Mouse (Mus musculus) midbrain, embryonic 15.5 days (tissue): ENCODE results near the gene Oas1e. TPM values are rescaled to one million over a fixed set of nuclear protein-coding genes. Genes with fewer than 3 reads are reported as not detected.
"Not testable (repeated sequence)": the region's sequence is repeated elsewhere in the genome, so short reads cannot be mapped to it uniquely, and the experiment has no call there.

Experiments used
- ATAC-seq: fragments of 200-750 bp; cut with Nextera tagmentation; replicated peaks from 2 replicates; pipeline ENCODE4 v1.8.0; 2017; ENCODE audit warnings: moderate TSS enrichment
- H3K27ac ChIP-seq: fragments of 300-500 bp; sonication (generic); 2 replicates; pipeline ENCODE4 v1.5.1; 2015; ENCODE audit warnings: mild to moderate bottlenecking, inconsistent platforms
- H3K27me3 ChIP-seq: fragments of 300-500 bp; sonication (generic); replicated peaks from 2 replicates; pipeline ENCODE4 v1.6.1; 2015; ENCODE audit warnings: inconsistent platforms
- H3K36me3 ChIP-seq: fragments of 300-500 bp; sonication (generic); replicated peaks from 2 replicates; pipeline ENCODE4 v1.6.1; 2015; ENCODE audit warnings: inconsistent platforms
- H3K4me1 ChIP-seq: fragments of 300-500 bp; sonication (generic); 2 replicates; pipeline ENCODE4 v1.6.1; 2015; ENCODE audit warnings: inconsistent platforms
- H3K4me2 ChIP-seq: fragments of 300-500 bp; sonication (generic); 2 replicates; pipeline ENCODE4 v1.6.1; 2015; ENCODE audit warnings: inconsistent platforms, mild to moderate bottlenecking, moderate library complexity
- H3K4me3 ChIP-seq: fragments of 300-500 bp; sonication (generic); 2 replicates; pipeline ENCODE4 v1.5.1; 2015; ENCODE audit warnings: mild to moderate bottlenecking, inconsistent platforms
- H3K9ac ChIP-seq: fragments of 300-500 bp; sonication (generic); 2 replicates; pipeline ENCODE4 v1.6.1; 2015; ENCODE audit warnings: mild to moderate bottlenecking, inconsistent platforms
- H3K9me3 ChIP-seq: fragments of 300-500 bp; sonication (generic); 2 replicates; pipeline ENCODE4 v1.6.1; 2016; ENCODE audit warnings: inconsistent platforms
- WGBS: fragments of 180-500 bp; shearing (Covaris S2); methylation state at CpG from one replicate; pipeline ENCODE4 v1.1.7; 2015; ENCODE audit warnings: mixed read lengths; 5-methylcytosine and 5-hydroxymethylcytosine counted together
- polyA plus RNA-seq: library from polyadenylated mRNA; unstranded; fragments of >200 nt; fragmentation: Nextera tagmentation; extraction: Ambion mirVana; gene quantifications from 2 replicates; pipeline ENCODE4 v1.2.1, GENCODE M21; 2015

Oas1e gene
- polyA plus RNA-seq, 1 experiment from 2014 or later = 0.28 TPM

DNA sequence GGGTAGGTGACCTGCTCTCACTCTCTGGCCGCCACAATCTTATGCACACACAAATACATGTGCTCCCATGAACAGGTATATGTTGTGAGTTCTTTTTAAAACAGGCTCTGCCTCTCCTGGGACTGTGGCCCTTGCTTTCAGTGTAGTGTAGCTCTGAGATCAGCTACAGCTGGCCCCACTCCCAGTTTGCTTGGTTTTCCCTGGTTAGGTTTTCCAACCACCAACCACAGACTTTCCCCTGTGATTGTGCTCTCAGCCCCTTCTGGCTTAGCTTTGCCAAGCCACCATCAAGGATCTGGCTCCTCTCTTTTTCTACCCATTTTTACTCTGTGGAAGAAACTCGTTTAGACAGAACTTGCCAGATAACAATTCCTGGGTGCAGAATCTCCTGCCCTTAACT, 8.3 kb upstream of the Oas1e start:
- Histone ChIP-seq H3K4me1 (no peaks in the 10 kb centered on the region), H3K4me3 (no peak overlapping the region), H3K4me2 (no peak overlapping the region), H3K27ac (no peak overlapping the region), H3K9me3 (no peaks in the 10 kb centered on the region), H3K27me3 (no peaks in the 10 kb centered on the region), H3K36me3 (no peaks in the 10 kb centered on the region), H3K9ac (no peak overlapping the region)
- 82% methylated on average over 2 of the region's 2 CpGs for WGBS
- no peak for ATAC-seq

DNA sequence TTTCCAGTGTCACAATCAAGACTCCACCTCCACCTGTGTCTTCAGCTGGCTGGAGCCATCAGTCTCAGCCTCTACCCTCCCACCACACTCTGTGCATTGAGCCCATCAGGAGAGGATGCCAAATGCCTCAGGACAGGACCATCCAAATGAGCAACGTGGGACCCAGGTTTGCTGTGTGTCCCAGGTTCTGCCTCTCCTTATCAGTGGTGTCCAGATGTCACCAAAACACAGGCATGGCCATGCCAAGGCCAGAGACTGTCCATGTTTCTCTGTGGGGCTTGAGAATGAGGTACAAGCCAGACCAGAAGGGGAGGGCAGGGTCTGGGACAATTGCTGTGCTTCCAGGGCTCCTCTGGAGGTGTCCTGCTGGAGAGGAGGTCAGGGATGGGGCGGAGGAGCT, 3.6 kb upstream of the Oas1e start:
- not testable (repeated sequence) for H3K4me2 ChIP-seq, ATAC-seq, H3K9me3 ChIP-seq, H3K4me3 ChIP-seq, H3K9ac ChIP-seq, H3K36me3 ChIP-seq, H3K27ac ChIP-seq, H3K27me3 ChIP-seq, H3K4me1 ChIP-seq
- WGBS = 64% methylated on average over 2 of the region's 2 CpGs

DNA sequence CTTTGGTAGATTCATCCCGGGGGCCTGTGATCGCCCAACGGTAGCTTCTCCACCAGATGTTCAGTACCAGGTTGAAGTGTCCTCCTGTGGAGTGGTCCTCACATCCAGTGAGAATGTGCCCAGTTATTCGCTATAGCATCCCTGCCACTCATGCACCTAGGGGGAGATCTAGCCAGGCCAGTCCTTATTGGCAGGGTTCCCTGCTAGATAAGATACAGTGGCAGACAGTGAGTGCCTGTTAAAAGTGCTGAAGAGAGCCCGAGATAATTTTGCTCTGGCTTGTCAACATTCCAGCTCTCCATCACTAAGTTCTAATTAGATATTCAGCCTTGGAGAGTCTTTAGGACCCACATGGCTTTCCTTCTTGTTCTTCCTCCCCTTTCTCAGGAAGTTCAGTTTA, 2.8 kb upstream of the Oas1e start:
- not testable (repeated sequence) for H3K36me3 ChIP-seq, ATAC-seq, H3K27ac ChIP-seq, H3K9ac ChIP-seq, H3K4me2 ChIP-seq, H3K4me1 ChIP-seq, H3K4me3 ChIP-seq, H3K9me3 ChIP-seq, H3K27me3 ChIP-seq
- WGBS = 82% methylated on average over 5 of the region's 5 CpGs

DNA sequence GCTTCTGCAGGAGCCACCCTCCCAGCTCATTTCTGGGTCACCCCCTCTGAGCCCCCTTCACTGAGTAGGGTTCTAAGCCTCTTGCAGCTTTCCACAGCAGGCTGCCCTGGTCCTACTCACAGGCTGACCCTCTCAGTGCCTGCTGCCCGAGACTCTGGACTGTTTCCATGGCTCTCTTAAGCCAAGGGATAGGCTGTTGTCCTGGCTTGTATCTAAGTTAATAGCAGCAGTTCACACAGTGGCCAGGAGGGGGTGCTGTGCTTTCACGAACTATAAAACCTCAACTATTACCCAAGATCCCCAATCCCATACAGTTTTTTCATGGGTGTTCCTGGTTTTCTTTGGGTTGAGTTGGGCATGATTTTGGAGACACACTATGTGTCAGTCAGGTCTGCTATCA, 2.3 kb downstream of the Oas1e start:
- no peaks in the 10 kb centered on the region for H3K36me3 ChIP-seq
- H3K4me3 ChIP-seq = no peak overlapping the region
- no peak for ATAC-seq
- H3K4me2 ChIP-seq = no peak overlapping the region
- H3K9ac ChIP-seq = no peak overlapping the region
- no peaks in the 10 kb centered on the region for H3K9me3 ChIP-seq
- H3K4me1 ChIP-seq = no peaks in the 10 kb centered on the region
- no peaks in the 10 kb centered on the region for H3K27me3 ChIP-seq
- WGBS = 25% methylated on average over 2 of the region's 2 CpGs
- H3K27ac ChIP-seq = no peak overlapping the region

DNA sequence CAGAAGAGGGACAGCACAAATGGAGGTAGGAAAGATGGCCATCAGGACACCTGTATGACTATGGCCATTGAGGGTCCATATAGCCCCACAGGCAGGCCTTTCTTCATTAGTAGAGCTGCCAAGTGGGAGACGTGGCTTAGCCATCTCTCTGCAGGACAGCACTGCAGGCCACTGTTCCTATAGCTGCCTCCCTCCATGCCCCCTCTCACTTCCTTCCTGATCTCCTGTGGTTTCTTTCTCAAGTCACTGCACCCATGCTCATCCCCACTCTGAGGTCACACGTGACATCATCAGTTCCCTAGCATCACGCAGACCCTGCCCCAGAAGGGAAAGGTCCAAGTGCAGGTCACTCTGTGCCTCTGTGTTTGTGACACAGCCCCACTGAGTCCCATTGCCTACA, 8.3 kb downstream of the Oas1e start:
- WGBS = 60% methylated on average over 3 of the region's 3 CpGs
- no peak overlapping the region for H3K4me2 ChIP-seq
- no peak overlapping the region for H3K9ac ChIP-seq
- no peak overlapping the region for H3K27ac ChIP-seq
- H3K9me3 ChIP-seq = no peaks in the 10 kb centered on the region
- no peaks in the 10 kb centered on the region for H3K27me3 ChIP-seq
- H3K4me1 ChIP-seq = no peaks in the 10 kb centered on the region
- H3K4me3 ChIP-seq = no peak overlapping the region
- no peak for ATAC-seq
- H3K36me3 ChIP-seq = no peaks in the 10 kb centered on the region

DNA sequence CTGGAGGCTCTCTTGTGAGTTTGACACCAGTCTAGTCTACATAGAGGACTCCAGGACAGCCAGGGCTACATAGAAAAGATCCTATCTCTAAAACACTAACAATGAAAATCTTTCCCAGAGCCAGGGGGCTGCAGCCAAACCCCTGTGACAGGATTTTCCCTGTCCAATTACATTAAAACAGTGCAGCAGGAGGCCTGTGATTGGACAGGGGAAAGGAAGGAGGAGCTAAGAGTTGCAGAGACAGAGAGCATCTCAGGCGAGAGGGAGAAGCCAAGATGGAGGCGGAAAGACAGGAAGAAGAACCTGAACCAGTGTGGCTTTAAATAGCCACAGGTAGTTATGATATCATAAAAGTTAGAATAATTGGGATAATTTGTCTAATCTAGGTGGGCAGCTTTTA, 12.9 kb downstream of the Oas1e start:
- Histone ChIP-seq H3K27me3 (no peaks in the 10 kb centered on the region), H3K27ac (no peak overlapping the region), H3K4me1 (no peaks in the 10 kb centered on the region), H3K4me2 (no peak overlapping the region), H3K9ac (no peak overlapping the region), H3K4me3 (no peak overlapping the region), H3K36me3 (no peaks in the 10 kb centered on the region), H3K9me3 (no peaks in the 10 kb centered on the region)
- no peak for ATAC-seq
- 77% methylated on average over 2 of the region's 2 CpGs for WGBS

DNA sequence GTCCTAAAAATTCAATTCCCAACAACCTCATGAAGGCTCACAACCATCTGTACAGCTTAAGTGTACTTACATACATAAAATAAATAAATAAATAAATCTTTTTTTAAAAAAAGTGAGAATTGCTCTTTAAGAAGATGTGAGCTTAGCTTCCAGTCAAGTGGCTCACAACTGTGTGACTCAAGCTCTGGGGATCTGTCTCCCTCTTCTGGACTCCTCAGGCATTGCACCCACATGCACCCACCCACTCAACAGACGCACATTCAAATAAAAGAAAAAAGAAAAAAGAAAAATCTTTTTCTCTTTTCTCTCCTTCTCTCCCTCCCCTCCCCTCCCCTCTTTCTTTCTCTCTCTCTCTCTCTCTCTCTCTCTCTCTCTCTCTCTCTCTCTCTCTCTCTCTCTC, 13.7 kb downstream of the Oas1e start:
- Histone ChIP-seq H3K9ac (no peak overlapping the region), H3K4me3 (no peak overlapping the region), H3K36me3 (no peaks in the 10 kb centered on the region), H3K27me3 (no peaks in the 10 kb centered on the region), H3K4me1 (no peaks in the 10 kb centered on the region), H3K27ac (no peak overlapping the region), H3K9me3 (no peaks in the 10 kb centered on the region), H3K4me2 (no peak overlapping the region)
- no peak for ATAC-seq
- 86% methylated on average over 1 of the region's 1 CpGs for WGBS

DNA sequence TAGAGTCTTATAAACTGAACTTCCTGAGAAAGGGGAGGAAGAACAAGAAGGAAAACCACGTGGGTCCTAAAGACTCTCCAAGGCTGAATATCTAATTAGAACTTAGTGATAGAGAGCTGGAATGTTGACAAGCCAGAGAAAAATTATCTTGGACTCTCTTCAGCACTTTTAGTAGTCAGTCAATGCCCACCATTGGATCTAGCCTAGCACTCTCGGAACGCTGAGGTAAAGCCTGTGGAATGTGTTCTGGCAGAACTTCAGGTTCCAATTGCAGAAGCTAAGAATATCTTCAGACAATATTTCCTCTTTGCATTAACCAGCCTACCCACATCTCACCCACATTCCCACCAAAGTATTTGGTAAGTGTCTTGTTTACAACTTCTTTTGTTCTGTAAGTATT, 15.4 kb downstream of the Oas1e start:
- H3K27me3 ChIP-seq = no peaks in the 10 kb centered on the region
- no peak overlapping the region for H3K4me2 ChIP-seq
- H3K4me3 ChIP-seq = no peak overlapping the region
- no peak overlapping the region for H3K9ac ChIP-seq
- ATAC-seq = no peak
- no peak overlapping the region for H3K27ac ChIP-seq
- H3K9me3 ChIP-seq = no peaks in the 10 kb centered on the region
- H3K36me3 ChIP-seq = no peaks in the 10 kb centered on the region
- no peaks in the 10 kb centered on the region for H3K4me1 ChIP-seq
- WGBS = 58% methylated on average over 3 of the region's 3 CpGs

DNA sequence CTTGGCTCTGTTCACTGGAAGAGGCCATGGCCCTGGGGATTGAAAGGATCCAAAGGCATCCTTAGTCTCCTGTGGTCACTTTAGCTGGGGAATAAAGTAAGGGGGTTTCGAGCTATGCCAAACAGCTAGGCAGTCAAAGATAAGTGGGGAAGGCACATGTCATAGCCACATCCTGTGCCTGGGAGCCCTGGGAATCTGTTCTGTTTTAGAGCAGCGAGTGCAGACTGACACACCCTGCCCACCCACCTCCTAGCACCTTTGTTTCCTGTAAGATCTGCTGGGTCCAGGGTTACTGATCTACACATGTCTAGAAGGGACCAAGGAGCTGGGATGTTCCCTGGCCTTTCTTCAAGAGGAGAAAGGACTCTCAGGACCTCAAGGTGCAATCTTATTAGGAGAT, 16.4 kb downstream of the Oas1e start:
- H3K9me3 ChIP-seq = no peaks in the 10 kb centered on the region
- H3K27ac ChIP-seq = no peak overlapping the region
- no peaks in the 10 kb centered on the region for H3K36me3 ChIP-seq
- WGBS = 77% methylated on average over 2 of the region's 2 CpGs
- no peak for ATAC-seq
- H3K9ac ChIP-seq = no peak overlapping the region
- H3K27me3 ChIP-seq = no peaks in the 10 kb centered on the region
- no peak overlapping the region for H3K4me3 ChIP-seq
- no peaks in the 10 kb centered on the region for H3K4me1 ChIP-seq
- H3K4me2 ChIP-seq = no peak overlapping the region

DNA sequence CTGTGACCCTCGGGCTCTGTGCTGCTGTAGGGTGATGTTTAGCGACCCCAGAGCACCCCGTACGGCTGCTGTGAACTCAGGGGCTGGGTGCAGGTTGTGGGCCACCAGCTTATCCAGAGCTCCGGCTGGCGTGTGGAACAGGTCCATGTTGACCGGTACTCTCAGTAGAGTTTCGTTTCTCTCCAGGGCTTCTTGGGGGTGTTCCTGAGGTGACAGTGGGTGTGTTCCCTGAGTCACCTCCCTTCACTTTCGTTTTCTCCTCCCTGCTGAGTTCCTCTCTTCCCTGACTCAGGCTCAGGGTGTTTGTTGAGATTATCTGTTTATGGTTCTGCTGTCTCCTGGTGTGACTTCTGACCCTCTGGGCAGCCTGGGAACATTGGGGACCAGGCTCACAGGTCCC, 17.9 kb downstream of the Oas1e start, which contains the start of gene Oas3:
Gene Oas3 (minus strand): TSS at position 184 of the 400 bp plus-strand sequence.
- WGBS = 82% methylated on average over 9 of the region's 9 CpGs
- Histone ChIP-seq H3K4me2 (no peak within 1 kb of the TSS), H3K27me3 (no peaks in the 10 kb centered on the region), H3K36me3 (no peaks in the 10 kb centered on the region), H3K4me1 (no peaks in the 10 kb centered on the region), H3K4me3 (no peak within 1 kb of the TSS), H3K27ac (no peak within 1 kb of the TSS), H3K9ac (no peak within 1 kb of the TSS), H3K9me3 (no peaks in the 10 kb centered on the region)
- no peak for ATAC-seq

DNA sequence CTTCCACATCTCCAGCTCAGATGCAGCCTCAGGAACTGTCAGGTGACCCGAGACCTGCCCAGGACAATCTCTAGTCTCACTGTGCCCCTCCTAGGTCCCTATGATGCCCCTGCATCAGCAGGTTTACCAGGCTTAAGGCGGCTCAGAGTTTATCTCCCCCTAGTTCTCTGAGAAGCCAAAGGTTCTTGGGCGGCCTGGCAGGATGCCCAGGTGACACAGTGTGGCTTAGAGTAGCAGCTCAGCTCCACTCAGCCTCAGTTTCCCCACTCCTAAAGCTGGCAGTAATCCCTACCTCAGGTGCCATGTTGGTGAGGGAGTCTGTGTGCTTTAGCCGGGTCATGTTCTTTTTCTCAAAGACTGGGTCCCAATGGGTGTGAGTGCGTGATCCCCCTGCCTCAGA, 18.5 kb downstream of the Oas1e start:
- H3K9me3 ChIP-seq = no peaks in the 10 kb centered on the region
- WGBS = 77% methylated on average over 5 of the region's 5 CpGs
- no peak overlapping the region for H3K4me2 ChIP-seq
- no peak overlapping the region for H3K9ac ChIP-seq
- no peaks in the 10 kb centered on the region for H3K4me1 ChIP-seq
- no peaks in the 10 kb centered on the region for H3K36me3 ChIP-seq
- H3K27ac ChIP-seq = no peak overlapping the region
- ATAC-seq = no peak
- no peak overlapping the region for H3K4me3 ChIP-seq
- H3K27me3 ChIP-seq = no peaks in the 10 kb centered on the region

DNA sequence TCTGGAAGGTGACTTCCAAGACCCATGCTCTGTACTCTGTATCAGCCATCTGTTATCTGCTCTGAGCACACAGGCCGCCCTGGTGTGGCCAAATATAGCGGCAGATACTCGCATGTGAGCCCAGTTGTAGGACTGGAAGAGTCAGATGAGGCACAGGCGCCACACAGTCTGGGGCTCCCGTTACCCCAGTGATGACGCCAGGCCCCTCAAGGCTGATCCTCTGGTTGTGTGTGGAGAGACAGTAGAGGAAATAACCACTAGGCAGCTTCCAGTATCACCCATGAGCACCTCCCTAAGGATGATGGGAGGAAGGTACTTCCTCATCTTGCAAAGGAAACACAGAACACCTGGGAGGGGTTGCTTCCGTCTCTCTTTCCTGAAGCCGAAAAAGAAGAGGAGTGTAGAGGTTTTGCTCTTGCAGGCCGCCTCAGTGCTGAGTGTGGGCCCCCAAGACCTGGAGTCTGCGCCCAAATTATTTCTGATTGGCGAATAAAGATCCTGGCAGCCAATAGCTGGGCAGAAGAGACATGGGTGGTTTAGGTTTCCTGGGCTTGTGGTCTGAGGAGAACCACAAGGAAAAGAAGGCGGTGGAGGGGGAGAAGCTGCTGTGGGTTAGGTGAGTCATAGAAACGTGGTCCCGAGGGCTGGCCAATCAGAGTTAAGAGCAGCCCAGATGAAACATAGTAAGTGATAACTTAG, 19.9 kb downstream of the Oas1e start:
- no peak overlapping the region for H3K27ac ChIP-seq
- no peaks in the 10 kb centered on the region for H3K27me3 ChIP-seq
- H3K36me3 ChIP-seq = no peaks in the 10 kb centered on the region
- no peak overlapping the region for H3K9ac ChIP-seq
- H3K4me3 ChIP-seq = no peak overlapping the region
- WGBS = 85% methylated on average over 14 of the region's 14 CpGs
- H3K4me1 ChIP-seq = no peaks in the 10 kb centered on the region
- no peak overlapping the region for H3K4me2 ChIP-seq
- H3K9me3 ChIP-seq = no peaks in the 10 kb centered on the region
- no peak for ATAC-seq

DNA sequence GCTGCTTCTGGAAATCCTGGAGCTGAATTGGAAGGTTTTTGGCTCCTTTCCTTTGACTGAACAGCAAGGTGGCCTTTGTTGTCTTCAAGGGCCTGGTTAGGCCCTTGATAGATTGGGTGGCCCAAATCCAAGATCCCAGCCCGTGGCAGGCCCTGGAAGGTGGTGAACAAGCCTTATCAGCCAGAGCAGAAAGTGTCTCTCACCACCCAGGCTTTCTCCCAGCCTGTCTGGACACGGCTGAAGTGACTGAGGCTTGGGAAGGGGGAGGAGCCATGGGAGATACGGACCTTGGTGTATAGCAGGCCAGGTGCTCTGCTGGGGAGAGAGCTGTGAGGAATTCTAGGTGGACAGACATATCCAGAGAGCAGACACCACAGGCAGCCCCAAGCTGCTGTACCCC, 25.9 kb downstream of the Oas1e start:
- no peak for ATAC-seq
- no peak overlapping the region for H3K9ac ChIP-seq
- WGBS = 70% methylated on average over 3 of the region's 3 CpGs
- H3K4me3 ChIP-seq = no peak overlapping the region
- H3K4me1 ChIP-seq = no peaks in the 10 kb centered on the region
- H3K9me3 ChIP-seq = no peaks in the 10 kb centered on the region
- no peak overlapping the region for H3K27ac ChIP-seq
- H3K4me2 ChIP-seq = no peak overlapping the region
- H3K27me3 ChIP-seq = no peaks in the 10 kb centered on the region
- no peaks in the 10 kb centered on the region for H3K36me3 ChIP-seq
